Mouse (Mus musculus): Measurements from ENCODE around the gene Rab8b.

GRCm38 (mm10) chr9:66920488-66921279 lies 1.2 kb upstream of the Rab8b start:
- TF ChIP-seq CTCF (IDR thresholded peaks at IDR 0.05; ENCODE audit: low read depth, low read length) (no peak), POLR2A (IDR thresholded peaks at IDR 0.05; ENCODE audit: insufficient read depth, low read length) (no peak), EP300 (IDR thresholded peaks at IDR 0.05; ENCODE audit: insufficient read depth, low read depth, low read length) (no peak)

Measured in ES-Bruce4 (cell line).